Mouse (Mus musculus): ENCODE data around the gene Olfr658. TPM values are rescaled to one million over a fixed set of nuclear protein-coding genes. Genes with fewer than 3 reads are reported as not detected.

Gene Olfr658
- not detected for polyA plus RNA-seq (2012; fragmentation: generic; extraction: Trizol)

DNA sequence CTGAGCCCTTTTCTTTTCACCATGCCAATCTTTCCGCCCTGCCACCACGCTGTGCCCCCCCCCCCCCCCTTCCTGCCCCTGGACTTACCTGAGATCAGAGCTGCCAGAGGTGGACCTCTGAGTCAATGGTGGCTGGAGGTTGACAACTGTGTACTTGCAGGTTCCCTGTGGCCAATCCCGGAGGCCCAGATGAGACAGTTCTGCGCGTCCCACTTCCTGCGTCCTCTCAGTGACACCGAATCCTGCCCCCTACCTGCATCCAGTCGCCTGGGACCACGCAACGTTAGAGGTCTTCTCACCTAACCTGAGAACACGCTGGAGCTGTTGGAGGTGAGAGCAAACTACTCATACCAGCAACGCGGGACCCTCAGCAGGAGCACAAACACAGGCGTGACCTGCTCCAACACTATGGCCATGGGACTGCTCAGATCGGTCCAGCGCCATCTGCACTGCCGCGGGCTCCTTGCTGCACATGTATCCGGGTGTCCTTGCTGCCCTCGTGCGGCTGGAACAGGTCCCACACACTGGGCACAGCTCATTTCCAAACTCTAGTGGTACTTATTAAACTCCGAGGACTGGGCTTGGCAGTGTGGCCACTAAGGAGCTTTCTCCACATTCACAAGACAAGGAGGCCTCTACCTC lies at the start of gene Olfr658:
TSS of gene Olfr658 (minus strand) at position 465 of the 642 bp plus-strand sequence.
- no peak within 1 kb of the TSS for H3ac ChIP-seq (ENCODE audit: control insufficient read depth, insufficient read length)
- no peaks in the 10 kb centered on the region for H3K79me2 ChIP-seq (ENCODE audit: control insufficient read depth, insufficient read depth)
- H3K36me3 ChIP-seq (ENCODE audit: control insufficient read depth, insufficient read depth): no peaks in the 10 kb centered on the region
- no peak within 1 kb of the TSS for H3K4me3 ChIP-seq
- TF ChIP-seq SRF (IDR thresholded peaks at IDR 0.05; ENCODE audit: control insufficient read depth, insufficient read length, low read depth): no peak
- no peak for TF ChIP-seq TCF12 (IDR thresholded peaks at IDR 0.05; ENCODE audit: insufficient read depth, poor library complexity, severe bottlenecking)
- no peak for TF ChIP-seq MYOD1 (IDR thresholded peaks at IDR 0.05; ENCODE audit: control insufficient read depth in 1 of 3, insufficient read length in 2 of 3, low read depth in 2 of 3)
- TF ChIP-seq TCF3 (IDR thresholded peaks at IDR 0.05; ENCODE audit: insufficient read length, low read depth): no peak
- TF ChIP-seq MYOG (IDR thresholded peaks at IDR 0.05; ENCODE audit: control insufficient read depth in 1 of 3, insufficient read depth in 1 of 3, insufficient read length in 2 of 3, low read depth in 2 of 3): no peak
- no peak for TF ChIP-seq POLR2A (IDR thresholded peaks at IDR 0.05; ENCODE audit: insufficient read length, low read depth)
- no peak for TF ChIP-seq MAX (IDR thresholded peaks at IDR 0.05; ENCODE audit: low read depth)
- no peak for TF ChIP-seq CEBPB (IDR thresholded peaks at IDR 0.05; ENCODE audit: insufficient read depth, poor library complexity, severe bottlenecking)
- TF ChIP-seq E2F4 (IDR thresholded peaks at IDR 0.05; ENCODE audit: insufficient read depth): no peak
- H3K27me3 ChIP-seq (ENCODE audit: control insufficient read depth, insufficient read depth, insufficient read length): no peaks in the 10 kb centered on the region
- H3K4me2 ChIP-seq (ENCODE audit: low read depth): no peak within 1 kb of the TSS

DNA sequence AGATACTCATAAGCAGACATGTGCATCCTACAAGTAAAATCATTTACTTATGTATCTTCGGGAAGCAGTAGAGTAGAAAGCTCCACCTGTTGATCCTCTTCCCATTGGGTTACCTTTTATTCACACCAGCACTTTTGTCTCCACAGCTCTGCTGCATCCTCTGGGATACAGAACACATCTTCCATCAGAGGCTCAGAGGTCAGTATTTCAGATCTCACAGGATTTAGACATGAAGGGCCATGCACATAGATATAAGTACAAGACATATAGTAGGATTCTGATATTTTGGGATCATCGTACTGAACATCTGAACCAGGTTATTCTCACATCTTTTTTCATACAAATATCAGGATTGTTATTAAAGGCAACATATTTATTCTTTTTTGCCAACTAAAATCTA lies 39.1 kb upstream of the Olfr658 start, which contains the start of gene Olfr661:
TSS of gene Olfr661 (plus strand) at position 301 of the 400 bp plus-strand sequence.
- TF ChIP-seq POLR2A (IDR thresholded peaks at IDR 0.05; ENCODE audit: insufficient read length, low read depth): no peak
- no peak for TF ChIP-seq MAX (IDR thresholded peaks at IDR 0.05; ENCODE audit: low read depth)
- no peak for TF ChIP-seq MYOG (IDR thresholded peaks at IDR 0.05; ENCODE audit: control insufficient read depth in 1 of 3, insufficient read depth in 1 of 3, insufficient read length in 2 of 3, low read depth in 2 of 3)
- no peak for TF ChIP-seq TCF12 (IDR thresholded peaks at IDR 0.05; ENCODE audit: insufficient read depth, poor library complexity, severe bottlenecking)
- TF ChIP-seq POLR2AphosphoS2 (IDR thresholded peaks at IDR 0.05; ENCODE audit: insufficient read length, low read depth): no peak
- no peak for TF ChIP-seq MYOD1 (IDR thresholded peaks at IDR 0.05; ENCODE audit: control insufficient read depth in 1 of 3, insufficient read length in 2 of 3, low read depth in 2 of 3)
- TF ChIP-seq TCF3 (IDR thresholded peaks at IDR 0.05; ENCODE audit: insufficient read length, low read depth): no peak
- no peak for TF ChIP-seq SRF (IDR thresholded peaks at IDR 0.05; ENCODE audit: control insufficient read depth, insufficient read length, low read depth)
- no peak for TF ChIP-seq USF1 (IDR thresholded peaks at IDR 0.05; ENCODE audit: low read depth)
- no peak for TF ChIP-seq E2F4 (IDR thresholded peaks at IDR 0.05; ENCODE audit: insufficient read depth)
- no peak for TF ChIP-seq REST (IDR thresholded peaks at IDR 0.05; ENCODE audit: insufficient read depth, insufficient read length)
- no peak for TF ChIP-seq CEBPB (IDR thresholded peaks at IDR 0.05; ENCODE audit: insufficient read depth, poor library complexity, severe bottlenecking)
- no peaks in the 10 kb centered on the region for H3K36me3 ChIP-seq (ENCODE audit: control insufficient read depth, insufficient read depth)
- H3K79me2 ChIP-seq (ENCODE audit: control insufficient read depth, insufficient read depth): no peaks in the 10 kb centered on the region
- H3K4me3 ChIP-seq: no peak within 1 kb of the TSS
- H3K4me2 ChIP-seq (ENCODE audit: low read depth): no peak within 1 kb of the TSS
- H3ac ChIP-seq (ENCODE audit: control insufficient read depth, insufficient read length): no peak within 1 kb of the TSS
- no peaks in the 10 kb centered on the region for H3K27me3 ChIP-seq (ENCODE audit: control insufficient read depth, insufficient read depth, insufficient read length)

DNA sequence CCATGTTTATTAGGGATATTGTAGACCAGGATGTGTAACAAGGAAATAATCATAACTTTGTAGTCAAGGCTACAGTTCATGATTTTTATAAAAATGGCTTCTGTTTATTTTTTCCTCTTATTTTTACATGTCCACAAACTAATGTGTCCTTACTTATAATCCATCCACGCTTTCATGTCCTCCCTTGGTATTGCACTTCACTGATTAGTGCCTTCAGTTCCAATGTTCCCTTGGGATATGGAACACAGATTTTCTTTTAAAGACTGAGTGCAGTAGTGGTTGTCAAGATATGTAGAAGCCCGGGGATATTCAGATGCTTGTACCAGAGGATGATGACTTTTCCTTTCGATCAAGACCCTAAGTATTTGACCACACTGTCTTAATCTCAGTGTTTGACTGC lies 19.3 kb upstream of the Olfr658 start, which contains the start of gene Olfr659:
TSS of gene Olfr659 (plus strand) at position 301 of the 400 bp plus-strand sequence.
- TF ChIP-seq REST (IDR thresholded peaks at IDR 0.05; ENCODE audit: insufficient read depth, insufficient read length) (no peak), MAX (IDR thresholded peaks at IDR 0.05; ENCODE audit: low read depth) (no peak), USF1 (IDR thresholded peaks at IDR 0.05; ENCODE audit: low read depth) (no peak), MYOD1 (IDR thresholded peaks at IDR 0.05; ENCODE audit: control insufficient read depth in 1 of 3, insufficient read length in 2 of 3, low read depth in 2 of 3) (no peak), E2F4 (IDR thresholded peaks at IDR 0.05; ENCODE audit: insufficient read depth) (no peak), TCF3 (IDR thresholded peaks at IDR 0.05; ENCODE audit: insufficient read length, low read depth) (no peak), POLR2A (IDR thresholded peaks at IDR 0.05; ENCODE audit: insufficient read length, low read depth) (no peak), POLR2AphosphoS2 (IDR thresholded peaks at IDR 0.05; ENCODE audit: insufficient read length, low read depth) (no peak), TCF12 (IDR thresholded peaks at IDR 0.05; ENCODE audit: insufficient read depth, poor library complexity, severe bottlenecking) (no peak), MYOG (IDR thresholded peaks at IDR 0.05; ENCODE audit: control insufficient read depth in 1 of 3, insufficient read depth in 1 of 3, insufficient read length in 2 of 3, low read depth in 2 of 3) (no peak), CEBPB (IDR thresholded peaks at IDR 0.05; ENCODE audit: insufficient read depth, poor library complexity, severe bottlenecking) (no peak), SRF (IDR thresholded peaks at IDR 0.05; ENCODE audit: control insufficient read depth, insufficient read length, low read depth) (no peak)
- Histone ChIP-seq H3K4me3 (no peak within 1 kb of the TSS), H3K4me2 (ENCODE audit: low read depth) (no peak within 1 kb of the TSS), H3ac (ENCODE audit: control insufficient read depth, insufficient read length) (no peak within 1 kb of the TSS), H3K36me3 (ENCODE audit: control insufficient read depth, insufficient read depth) (no peaks in the 10 kb centered on the region), H3K27me3 (ENCODE audit: control insufficient read depth, insufficient read depth, insufficient read length) (no peaks in the 10 kb centered on the region), H3K79me2 (ENCODE audit: control insufficient read depth, insufficient read depth) (no peaks in the 10 kb centered on the region)

DNA sequence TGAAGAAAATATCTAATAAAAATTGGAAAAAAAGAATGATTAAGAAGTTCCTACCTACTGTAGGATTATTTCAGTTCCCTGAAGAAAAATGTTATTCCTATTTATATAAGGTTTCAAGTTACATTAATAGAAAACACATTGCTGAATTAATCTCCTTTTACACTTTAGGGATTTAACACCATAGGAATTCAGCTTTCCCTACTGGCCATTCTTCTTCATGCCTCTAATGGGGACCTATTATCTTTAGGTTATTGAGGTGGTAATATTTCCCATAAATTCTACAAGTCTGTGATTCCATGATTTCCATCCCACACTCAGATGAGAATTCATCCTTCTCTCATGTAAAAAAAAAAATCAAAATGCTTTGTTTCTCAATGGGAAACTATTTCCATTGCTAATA lies 22.6 kb downstream of the Olfr658 start, which contains the start of gene Olfr657:
TSS of gene Olfr657 (plus strand) at position 301 of the 400 bp plus-strand sequence.
- Histone ChIP-seq H3K4me2 (ENCODE audit: low read depth) (no peak within 1 kb of the TSS), H3ac (ENCODE audit: control insufficient read depth, insufficient read length) (no peak within 1 kb of the TSS)

More for the DNA sequence above, 22.6 kb downstream of the Olfr658 start, which contains the start of gene Olfr657:
- H3K4me3 ChIP-seq: no peak within 1 kb of the TSS
- no peaks in the 10 kb centered on the region for H3K79me2 ChIP-seq (ENCODE audit: control insufficient read depth, insufficient read depth)
- no peaks in the 10 kb centered on the region for H3K27me3 ChIP-seq (ENCODE audit: control insufficient read depth, insufficient read depth, insufficient read length)
- no peak for TF ChIP-seq SRF (IDR thresholded peaks at IDR 0.05; ENCODE audit: control insufficient read depth, insufficient read length, low read depth)
- no peak for TF ChIP-seq MYOG (IDR thresholded peaks at IDR 0.05; ENCODE audit: control insufficient read depth in 1 of 3, insufficient read depth in 1 of 3, insufficient read length in 2 of 3, low read depth in 2 of 3)
- TF ChIP-seq POLR2A (IDR thresholded peaks at IDR 0.05; ENCODE audit: insufficient read length, low read depth): no peak
- no peak for TF ChIP-seq USF1 (IDR thresholded peaks at IDR 0.05; ENCODE audit: low read depth)
- no peak for TF ChIP-seq TCF3 (IDR thresholded peaks at IDR 0.05; ENCODE audit: insufficient read length, low read depth)
- no peak for TF ChIP-seq MYOD1 (IDR thresholded peaks at IDR 0.05; ENCODE audit: control insufficient read depth in 1 of 3, insufficient read length in 2 of 3, low read depth in 2 of 3)
- TF ChIP-seq REST (IDR thresholded peaks at IDR 0.05; ENCODE audit: insufficient read depth, insufficient read length): no peak
- no peak for TF ChIP-seq CEBPB (IDR thresholded peaks at IDR 0.05; ENCODE audit: insufficient read depth, poor library complexity, severe bottlenecking)
- no peak for TF ChIP-seq TCF12 (IDR thresholded peaks at IDR 0.05; ENCODE audit: insufficient read depth, poor library complexity, severe bottlenecking)
- no peak for TF ChIP-seq POLR2AphosphoS2 (IDR thresholded peaks at IDR 0.05; ENCODE audit: insufficient read length, low read depth)
- TF ChIP-seq MAX (IDR thresholded peaks at IDR 0.05; ENCODE audit: low read depth): no peak
- TF ChIP-seq E2F4 (IDR thresholded peaks at IDR 0.05; ENCODE audit: insufficient read depth): no peak
- no peaks in the 10 kb centered on the region for H3K36me3 ChIP-seq (ENCODE audit: control insufficient read depth, insufficient read depth)

Measured in myocyte (in vitro differentiated cells).